Mouse (Mus musculus) lung, postnatal 25 days (tissue): Measurements from ENCODE around the gene Srrm1.
A peak's percentile ranks its signal among the peaks of the same experiment; 100 is the strongest.
"Not testable (repeated sequence)": the region's sequence is repeated elsewhere in the genome, so short reads cannot be mapped to it uniquely, and the experiment has no call there.

Source experiments
- DNase-seq: peaks from one replicate; pipeline ENCODE4 v3.0.0; 2022; ENCODE audit warnings: low spot score

The Srrm1 gene

DNA sequence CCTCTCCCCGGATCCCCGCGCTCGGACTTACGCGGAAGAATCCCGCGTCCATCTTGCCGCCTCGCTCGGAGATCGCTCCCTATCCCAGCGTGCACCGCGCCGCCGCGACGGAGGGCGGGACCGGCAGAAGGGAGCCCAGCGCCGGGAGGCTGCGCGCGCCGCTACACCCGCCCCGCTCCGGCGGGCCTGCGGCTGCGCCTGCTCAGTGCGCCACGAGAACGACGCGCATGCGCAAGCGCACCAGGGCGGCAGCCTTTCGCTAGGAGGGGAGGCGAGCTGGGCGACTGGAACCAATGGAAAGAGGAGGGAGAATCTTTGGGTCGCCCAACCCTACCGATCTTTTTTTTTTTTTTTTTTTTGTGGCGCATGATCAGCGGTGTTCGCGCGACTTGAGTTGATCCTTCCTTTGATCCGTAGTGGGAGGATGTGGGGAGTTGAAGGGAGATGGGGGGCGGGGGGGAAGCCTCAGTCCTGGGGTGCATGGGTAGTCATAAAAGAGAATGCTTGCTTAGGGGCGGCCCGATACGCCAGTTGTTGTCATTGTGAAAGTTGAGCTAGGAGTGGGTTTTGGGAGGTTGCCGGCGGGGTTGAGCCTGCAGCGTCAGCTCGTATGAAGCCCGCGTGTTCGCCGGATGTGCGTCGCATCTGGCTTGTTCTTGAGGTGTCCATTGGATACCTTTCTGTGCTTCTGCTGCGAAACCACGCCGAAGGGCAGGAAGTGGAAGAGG is at the start of gene Srrm1:
Gene Srrm1, minus strand, starts transcription at position 256 of the 728 bp plus-strand sequence.
- DNase-seq, result peak; percentile 97

DNA sequence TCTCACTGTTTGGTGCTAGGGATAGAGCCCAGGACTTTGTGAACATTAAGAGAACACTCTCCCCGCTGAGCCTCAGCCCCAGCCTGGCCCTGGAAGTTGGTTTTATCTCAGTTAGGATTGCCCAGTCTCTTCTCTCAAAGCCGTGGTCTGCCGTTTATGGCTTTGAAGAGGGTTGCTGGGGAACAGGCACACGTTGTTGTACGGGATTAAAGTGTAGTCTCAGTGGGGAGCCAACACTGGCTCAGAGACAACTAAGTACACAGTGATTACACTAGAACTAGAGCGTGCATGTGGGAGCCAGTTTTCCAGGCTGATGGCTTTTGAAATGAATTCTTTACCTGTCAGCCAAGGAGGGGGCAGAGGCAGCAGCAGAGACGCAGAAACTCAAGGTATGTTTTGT is 48.8 kb upstream of the Srrm1 start:
- DNase-seq, result no peak

DNA sequence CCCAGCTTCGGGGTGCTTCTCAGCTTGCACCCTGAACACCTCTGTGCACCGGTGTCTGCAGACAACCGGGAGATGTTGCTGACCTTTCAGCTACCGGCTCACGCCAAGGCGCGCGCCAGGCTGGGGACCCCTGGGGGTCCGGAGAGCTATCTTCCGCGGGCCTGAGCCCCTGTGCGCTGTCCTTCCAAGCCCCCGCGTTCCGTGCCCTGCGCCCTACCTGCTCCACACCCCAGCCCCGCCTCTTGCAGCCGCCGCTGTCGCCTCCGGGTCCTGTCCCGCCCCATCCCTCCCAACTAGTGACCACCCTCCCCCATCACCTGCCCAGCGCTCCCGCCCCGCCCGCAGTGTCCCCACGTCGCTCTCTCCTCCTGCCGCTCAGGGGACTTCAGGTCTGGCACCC is 44.9 kb upstream of the Srrm1 start, which contains the start of gene Ncmap:
Gene Ncmap, minus strand, starts transcription at position 237 of the 400 bp plus-strand sequence.
- DNase-seq, result no peak

DNA sequence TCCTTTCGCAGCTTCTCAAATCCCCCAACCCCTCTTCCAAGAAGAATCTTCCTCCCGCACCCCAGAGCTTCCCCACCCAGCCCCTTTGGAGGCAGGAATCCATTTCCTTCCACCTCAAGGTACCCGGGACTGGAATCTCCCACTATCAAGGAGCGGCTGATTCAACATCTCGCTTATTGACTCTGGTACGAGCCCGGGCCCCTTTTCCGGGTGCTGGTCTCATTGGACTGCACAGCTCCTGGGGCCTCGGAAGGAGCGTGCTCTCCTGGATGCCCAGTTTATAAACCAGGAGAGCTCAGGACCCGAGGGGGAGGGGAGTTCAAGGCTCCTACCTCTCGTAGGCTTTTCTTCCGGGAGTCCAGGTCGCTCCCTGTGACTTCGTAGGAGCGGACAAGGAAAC is 44.4 kb upstream of the Srrm1 start:
- DNase-seq, result no peak

DNA sequence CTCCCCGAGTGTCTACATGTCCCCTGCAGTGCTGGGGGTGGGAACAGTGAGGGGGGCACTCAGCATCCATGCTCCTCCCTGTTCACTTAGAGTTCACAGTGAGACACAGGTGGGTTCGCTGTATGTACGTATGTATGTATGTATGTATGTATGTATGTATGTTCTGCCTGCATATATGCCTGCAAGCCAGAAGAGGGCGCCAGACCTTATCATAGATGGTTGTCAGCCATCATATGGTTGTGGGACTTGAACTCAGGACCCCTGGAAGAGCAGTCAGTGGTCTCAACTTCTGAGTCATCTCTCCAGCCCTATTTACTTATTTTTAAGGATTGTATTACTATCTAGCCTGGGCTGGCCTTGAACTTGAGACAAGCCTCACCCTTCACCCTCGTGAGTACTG is 43.2 kb upstream of the Srrm1 start:
- no peak for DNase-seq

DNA sequence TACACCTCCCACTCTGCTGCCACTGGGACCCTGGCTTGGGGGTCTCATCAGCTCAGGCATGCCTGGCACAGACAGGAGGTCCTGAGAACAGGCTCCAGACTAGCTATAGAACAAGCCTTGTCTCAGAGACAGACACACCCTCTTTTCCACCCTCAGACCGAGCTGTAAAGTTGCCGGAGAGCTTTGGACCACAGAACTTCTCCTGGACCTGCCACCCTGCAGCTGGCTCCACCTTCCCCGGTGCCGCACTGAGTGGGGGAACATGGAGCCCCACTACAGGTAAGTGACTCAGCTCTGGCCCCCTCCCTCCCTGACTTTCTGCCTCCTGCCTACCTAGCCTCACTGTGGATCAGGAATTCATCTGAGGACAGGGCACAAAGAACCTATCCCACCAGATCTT is 42.3 kb upstream of the Srrm1 start:
- DNase-seq, result no peak

DNA sequence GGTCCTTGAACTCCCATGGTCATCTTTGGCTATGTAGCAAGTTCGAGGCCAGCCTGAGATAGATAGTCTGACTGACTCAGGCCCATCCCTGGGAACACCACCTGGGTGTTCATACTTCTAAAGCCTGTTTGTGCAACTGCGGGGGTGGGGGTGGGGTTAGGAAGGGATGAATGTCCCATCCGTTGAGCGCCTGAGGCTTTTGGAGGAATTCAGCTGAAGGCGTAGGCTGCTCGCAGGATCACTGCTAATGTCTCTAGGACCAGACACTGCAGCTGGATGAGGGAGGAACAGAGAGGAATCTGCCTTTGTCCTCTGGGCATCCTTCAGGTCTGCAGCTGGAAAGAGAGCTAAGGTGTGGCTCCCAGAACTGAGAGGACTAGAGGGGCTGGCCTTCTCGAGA is 41.5 kb upstream of the Srrm1 start:
- DNase-seq, result no peak

DNA sequence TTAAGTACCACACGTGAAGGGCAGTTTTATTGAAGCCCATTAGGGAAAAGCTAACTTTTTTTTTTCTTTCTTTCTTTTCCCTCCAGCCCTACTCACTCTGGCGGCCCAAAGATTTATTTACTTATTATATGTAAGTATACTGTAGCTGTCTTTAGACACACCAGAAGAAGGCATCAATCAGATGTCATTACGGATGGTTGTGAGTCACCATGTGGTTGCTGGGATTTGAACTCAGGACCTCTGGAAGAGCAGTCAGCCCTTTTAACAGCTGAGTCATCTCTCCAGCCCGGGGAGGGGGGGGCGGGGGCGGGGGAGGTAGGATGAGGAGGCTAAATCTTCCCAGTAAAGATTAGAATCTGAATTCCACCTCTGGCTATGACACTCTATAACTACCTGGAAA is 40.3 kb upstream of the Srrm1 start:
- DNase-seq, result no peak

DNA sequence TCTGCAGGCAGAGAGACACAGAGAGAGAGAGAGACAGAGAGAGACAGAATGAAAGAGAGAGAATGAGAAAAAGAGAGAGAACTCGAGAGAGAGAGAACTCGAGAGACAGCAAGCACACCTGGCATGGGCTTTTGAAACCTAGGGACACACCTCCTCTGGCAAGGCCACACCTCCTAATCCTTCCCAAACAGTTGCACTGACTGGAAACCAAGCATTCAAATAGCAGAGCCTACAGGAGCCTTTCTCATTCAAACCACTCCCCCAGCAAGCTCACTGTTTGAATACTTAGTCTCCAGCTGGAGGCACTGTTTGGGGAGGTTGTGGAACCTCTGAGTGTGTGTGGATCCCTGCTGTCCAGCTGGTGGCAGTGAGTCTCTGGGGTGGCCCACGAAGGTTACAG is 39.7 kb upstream of the Srrm1 start:
- DNase-seq, result no peak

DNA sequence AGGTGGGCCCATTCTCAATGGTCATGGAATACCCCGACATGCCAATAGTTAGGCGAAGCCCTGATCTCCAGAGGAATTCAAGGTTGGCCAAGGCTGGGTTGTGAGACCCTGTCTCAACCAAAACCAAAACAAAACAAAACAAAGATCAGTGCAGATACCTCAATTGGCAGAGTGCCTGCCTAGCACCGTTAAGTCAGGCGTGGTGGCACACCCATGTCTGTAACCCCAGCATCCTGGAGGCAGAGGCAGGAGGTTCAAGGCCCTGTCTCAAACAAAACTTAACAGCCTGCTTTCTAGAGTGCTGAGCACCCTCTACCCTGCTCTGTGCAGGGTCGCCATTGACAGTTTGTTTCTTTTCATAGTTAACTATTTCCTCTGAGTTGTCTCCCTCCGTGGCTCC is 37.9 kb upstream of the Srrm1 start:
- no peak for DNase-seq

DNA sequence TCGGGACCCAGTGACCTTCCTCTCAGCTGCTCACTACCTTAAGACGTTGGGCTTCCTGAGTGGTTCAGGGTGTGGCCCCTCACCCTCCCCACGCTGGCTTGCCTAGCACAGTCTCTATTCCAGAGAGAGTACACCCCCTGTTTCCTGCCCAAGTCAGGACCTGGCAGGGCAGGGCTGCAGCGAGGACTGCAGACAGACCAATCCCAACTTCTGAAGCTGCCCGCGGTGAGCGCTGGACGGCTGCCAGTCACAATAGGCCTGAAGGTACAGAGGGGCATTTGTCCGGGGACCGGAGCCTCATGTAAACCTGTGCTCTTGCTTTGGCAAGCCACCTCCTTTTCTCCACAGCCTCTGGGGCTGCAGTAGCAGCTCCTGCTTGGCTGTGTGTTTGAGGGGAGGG is 32.5 kb upstream of the Srrm1 start:
- DNase-seq, result no peak

DNA sequence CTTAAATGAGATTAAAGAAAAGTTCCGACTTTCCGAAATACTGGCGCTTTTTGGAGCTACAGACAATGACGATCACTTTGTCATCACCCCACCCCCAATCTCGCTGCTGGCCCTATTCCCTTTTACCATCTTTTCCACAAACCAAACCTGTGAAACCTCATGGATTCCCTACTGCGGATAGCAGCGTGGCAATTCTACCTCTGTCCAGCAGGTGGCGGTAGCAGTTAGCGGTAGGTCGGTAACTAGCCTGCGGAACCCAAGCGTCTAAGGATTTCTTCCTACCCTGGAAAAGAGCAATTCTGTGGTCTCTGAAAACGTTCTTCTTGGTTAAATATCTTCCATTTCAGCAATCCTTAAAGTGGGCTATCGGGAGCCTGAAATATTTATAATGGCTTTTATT is 29.2 kb upstream of the Srrm1 start:
- peak; percentile 70 for DNase-seq

DNA sequence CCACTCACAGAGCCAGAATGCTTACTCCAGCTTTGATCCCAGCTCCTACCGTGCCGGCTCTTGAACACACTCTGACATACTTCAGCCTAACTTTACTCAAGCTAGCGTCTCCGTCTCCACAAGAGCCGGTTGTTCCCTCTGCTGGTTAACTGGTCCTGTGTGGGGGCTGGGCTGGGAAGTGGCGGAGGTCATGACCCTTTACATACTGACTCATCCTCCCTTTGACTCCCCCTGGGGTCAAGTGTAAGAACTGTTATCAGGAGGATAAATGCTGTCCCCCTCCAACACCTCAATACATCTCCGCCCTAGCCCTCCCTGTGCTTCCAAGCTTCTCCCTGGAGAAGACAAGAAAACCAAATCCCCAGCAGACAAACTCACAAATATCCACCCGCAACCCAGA is 28.2 kb upstream of the Srrm1 start:
- DNase-seq, result no peak

DNA sequence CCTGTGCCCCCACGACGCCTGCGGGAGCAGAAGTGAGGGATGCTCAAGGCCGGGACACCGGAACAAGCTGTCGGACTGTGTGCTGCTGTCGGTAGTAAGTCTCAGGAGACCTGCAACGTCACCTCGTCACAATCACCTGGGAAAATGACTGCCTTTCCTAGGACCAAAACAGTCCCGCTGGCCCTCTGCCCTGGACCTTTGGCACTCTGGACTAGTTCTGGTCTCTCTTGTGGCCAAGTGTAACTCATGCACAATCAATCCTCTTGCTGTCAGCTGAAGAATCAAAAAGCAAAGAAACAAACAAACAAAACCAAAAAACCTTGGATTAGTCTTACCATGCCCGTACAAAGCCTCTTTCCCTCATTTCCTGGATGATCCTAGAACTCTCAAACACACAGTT is 24.1 kb upstream of the Srrm1 start:
- DNase-seq, result no peak

DNA sequence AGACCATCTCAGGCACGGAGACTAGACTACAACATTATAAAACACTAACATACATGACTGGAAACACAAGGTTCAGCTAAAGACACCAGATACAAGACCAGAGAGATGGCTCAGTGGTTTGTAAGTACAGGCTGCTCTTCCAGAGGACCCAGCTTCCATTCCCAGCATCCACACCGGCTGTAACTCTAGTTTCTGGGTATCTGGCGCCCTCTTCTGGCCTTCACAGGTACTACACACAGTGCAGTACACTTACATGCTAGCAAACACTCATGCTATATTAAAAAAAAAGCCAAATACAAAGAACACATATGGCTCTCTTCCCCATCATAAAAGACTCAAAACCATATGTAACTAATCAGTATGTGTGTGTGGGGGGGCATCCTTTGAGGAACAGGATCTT is 22.3 kb upstream of the Srrm1 start:
- DNase-seq, result no peak

DNA sequence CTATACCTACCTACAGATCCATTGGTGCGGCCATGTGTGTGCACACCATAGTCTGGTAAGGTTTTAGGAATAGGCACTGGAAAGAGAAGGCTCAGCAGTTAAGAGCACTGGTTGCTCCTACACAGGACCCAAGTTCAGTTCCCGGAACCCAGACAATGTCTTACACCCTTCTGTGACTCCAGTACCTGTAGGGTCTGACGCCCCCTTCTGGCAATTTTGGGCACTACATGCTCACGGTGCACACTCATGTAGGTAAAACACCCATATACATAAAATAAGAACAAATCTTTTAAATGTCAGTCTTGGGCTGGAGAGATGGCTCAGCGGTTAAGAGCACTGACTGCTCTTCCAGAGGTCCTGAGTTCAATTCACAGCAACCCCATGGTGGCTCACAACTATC is 20.2 kb upstream of the Srrm1 start:
- no peak for DNase-seq

DNA sequence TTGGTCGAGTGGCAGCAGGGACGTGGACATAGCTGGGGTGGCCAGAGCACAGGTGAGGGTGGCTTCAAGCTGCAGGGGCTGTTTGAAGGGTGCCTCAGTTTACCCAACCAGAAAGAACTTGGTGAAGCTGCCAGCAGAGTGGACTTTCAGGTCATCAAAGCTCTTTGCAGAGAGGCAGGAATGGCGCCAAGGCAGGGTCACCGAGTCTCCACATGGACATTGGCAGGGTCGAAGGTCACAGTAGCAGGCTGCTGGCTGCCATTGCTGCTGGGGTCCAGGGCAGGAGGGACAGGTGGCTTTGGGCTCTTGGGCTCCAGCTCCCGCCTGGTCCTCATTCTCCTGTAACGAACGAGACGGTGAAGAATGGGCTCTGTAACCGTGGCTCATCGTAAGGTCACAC is 17.3 kb upstream of the Srrm1 start:
- DNase-seq, result no peak

DNA sequence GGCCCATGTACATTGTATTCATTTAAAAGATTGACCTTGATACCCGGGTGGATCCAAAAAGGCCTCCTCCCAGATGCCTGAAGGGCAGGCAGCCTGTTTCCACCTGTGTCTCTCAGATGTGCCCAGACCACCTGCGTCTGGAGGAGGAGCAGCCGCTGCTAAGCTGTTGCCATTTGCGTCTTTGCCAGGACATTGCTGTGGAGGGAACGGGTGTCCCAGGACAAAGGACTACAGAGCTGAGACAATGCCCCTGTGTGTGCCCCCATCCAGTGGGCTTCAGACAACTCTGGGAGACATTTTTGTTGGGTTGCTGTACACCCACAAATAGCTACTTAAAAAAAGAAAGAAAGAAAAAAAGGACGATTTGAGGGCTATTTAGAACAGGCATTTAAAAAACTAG is 9.7 kb upstream of the Srrm1 start:
- no peak for DNase-seq

DNA sequence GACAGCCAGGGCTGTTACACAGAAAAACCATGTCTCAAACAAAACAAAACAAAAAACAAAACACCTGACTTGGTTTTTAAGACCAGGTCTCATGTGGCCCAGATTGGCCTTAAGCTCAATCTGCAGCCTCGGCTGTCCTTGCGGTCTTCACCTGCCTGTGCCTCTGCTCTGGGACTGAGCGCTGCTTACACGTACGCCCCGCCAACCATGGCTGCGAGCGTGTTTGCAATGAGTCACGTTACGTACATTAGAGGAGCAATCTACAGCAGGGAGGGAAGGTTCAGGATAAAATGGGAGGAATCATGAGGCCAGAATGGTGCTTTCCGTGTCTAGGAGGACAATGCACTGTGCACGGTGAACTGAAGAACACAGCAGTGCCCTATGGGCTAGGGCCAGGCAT is 8.6 kb upstream of the Srrm1 start:
- DNase-seq, result no peak

DNA sequence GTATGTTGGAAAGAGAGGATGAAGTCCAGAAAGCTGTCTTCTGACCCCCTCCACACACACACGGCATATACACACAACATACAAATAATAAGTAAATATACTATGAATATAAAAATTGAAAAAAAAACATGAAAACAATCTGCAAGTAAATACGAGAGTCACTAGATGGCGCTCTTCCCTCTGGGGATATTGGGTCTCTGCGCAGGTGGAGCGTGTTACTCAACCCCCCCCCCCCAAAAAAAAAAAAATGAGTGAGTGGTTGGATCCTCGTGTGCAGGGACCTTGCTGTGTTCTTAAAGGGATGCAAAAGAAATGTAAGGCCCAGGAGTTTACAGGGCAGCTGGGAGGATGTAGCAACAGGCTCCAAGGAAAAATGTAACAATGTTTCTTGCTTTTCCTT is 5.6 kb upstream of the Srrm1 start:
- DNase-seq, result no peak

DNA sequence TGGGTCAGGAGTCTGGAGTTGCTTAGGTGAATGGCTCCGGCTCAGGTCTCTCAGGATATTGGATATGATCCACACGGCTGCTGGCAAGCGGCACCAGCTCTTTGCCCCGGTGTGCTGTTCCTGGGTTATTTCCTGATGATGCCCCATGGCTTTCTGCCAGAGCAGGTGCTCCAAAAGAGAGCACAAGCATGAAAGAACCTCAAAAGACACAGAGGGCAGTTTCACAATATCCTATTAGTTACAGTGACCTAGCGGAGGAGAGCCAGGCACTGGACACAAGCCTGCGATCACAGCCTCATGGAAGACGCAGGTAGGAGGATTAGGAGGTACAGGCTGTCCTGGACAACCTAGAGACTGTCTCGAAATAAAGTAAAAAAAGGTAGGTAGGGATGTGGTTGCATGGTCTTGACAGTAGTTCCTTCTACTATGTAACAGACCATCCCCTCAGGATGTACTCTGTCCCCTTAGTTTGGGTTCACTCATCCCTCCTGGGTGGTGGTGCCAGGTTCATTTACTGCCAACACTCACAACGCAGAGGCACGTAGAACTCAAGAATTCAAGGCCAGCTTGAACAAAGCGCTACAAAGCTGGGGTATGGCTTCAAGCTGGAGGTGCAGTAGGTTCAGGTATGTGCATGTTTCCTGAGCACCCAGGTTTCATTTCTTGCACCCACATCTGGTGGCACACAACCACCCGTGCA is 4.2 kb upstream of the Srrm1 start:
- peak; percentile 28 for DNase-seq

DNA sequence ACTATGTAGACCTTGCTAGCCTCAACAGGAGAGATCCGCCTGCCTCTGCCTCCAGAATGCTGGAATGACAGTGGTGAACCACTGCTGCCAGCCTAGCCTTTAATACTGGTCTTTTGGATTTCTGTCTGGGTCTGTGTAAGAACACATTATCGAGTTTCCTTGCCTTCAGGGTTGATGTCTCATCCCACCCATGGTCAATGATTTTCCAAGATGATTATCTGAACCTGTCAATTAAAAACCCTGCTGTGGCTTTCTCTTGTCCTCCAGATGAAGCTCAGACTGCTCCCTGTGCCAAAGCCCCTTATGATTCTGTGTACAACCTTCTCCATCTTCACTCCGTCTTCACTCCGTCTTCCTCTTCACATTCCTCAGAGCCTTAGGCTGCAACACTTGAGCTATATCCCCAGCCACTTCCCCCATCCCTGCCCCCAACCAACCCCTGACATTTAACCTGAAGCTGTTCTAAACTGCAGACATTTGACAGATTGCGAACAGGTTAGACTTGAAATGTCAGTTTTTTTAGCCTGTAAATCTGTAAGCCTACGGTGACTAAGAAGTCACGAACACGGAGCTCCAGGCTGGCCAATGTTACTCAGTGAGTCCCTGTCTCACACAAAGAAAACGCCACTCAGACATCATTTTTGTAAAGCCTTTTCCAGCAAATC is 2.9 kb upstream of the Srrm1 start:
- DNase-seq, result peak; percentile 24

DNA sequence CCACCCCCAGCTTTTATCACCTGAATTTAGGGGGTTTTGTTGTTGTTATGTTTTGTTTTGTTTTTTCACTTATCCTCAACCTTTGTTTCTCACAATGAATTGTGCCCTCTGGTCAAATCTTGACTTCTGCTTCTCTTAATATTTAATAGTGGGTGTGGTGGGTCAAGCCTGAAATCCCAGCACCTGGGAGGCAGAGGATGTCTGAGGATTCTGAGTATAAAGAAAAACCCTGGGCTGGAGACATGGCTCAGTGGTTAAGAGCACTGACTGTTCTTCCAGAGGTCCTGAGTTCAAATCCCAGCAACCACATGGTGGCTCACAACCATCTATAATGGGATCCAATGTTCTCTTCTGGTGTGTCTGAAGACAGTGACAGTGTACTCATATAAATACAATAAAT is 1.6 kb upstream of the Srrm1 start:
- DNase-seq, result not testable (repeated sequence)
